Mouse (Mus musculus) kidney, embryonic 15.5 days (tissue): ENCODE measurements at regions not wholly inside any gene's neighbourhood (a gene's known extent, or its start where the extent isn't known, plus 50 kb on each side); places are given as distances from the start of the nearest gene placed in this dataset.

Experiments
- ATAC-seq: fragments of 200-750 bp; cut with Nextera tagmentation; replicated peaks from 2 replicates; pipeline ENCODE4 v1.8.0; 2017; ENCODE audit warnings: moderate TSS enrichment; ENCODE audit not compliant: low FRiP score
- H3K27ac ChIP-seq: fragments of 300-500 bp; sonication (generic); 2 replicates; pipeline ENCODE4 v1.5.1; 2015; ENCODE audit warnings: mild to moderate bottlenecking, inconsistent platforms
- H3K27me3 ChIP-seq: fragments of 300-500 bp; sonication (generic); 2 replicates; pipeline ENCODE4 v1.6.1; 2015; ENCODE audit warnings: inconsistent platforms
- H3K36me3 ChIP-seq: fragments of 300-500 bp; sonication (generic); 2 replicates; pipeline ENCODE4 v1.6.1; 2015; ENCODE audit warnings: inconsistent platforms
- H3K4me1 ChIP-seq: fragments of 300-500 bp; sonication (generic); 2 replicates; pipeline ENCODE4 v1.6.1; 2015; ENCODE audit warnings: inconsistent platforms
- H3K4me2 ChIP-seq: fragments of 300-500 bp; sonication (generic); 2 replicates; pipeline ENCODE4 v1.6.1; 2015; ENCODE audit warnings: moderate library complexity, mild to moderate bottlenecking, inconsistent platforms
- H3K4me3 ChIP-seq: fragments of 300-500 bp; sonication (generic); replicated peaks from 2 replicates; pipeline ENCODE4 v1.5.1; 2015; ENCODE audit warnings: mild to moderate bottlenecking, inconsistent platforms
- H3K9ac ChIP-seq: fragments of 300-500 bp; sonication (generic); 2 replicates; pipeline ENCODE4 v1.6.1; 2015; ENCODE audit warnings: mild to moderate bottlenecking, inconsistent platforms
- H3K9me3 ChIP-seq: fragments of 300-500 bp; sonication (generic); replicated peaks from 2 replicates; pipeline ENCODE4 v1.6.1; 2016; ENCODE audit warnings: inconsistent platforms
- WGBS: fragments of 180-500 bp; shearing (Covaris S2); methylation state at CpG from one replicate; pipeline ENCODE4 v1.1.7; 2015; ENCODE audit warnings: mixed read lengths; 5-methylcytosine and 5-hydroxymethylcytosine counted together

- 63% methylated on average over 4 of the region's 4 CpGs for WGBS
- no peak overlapping the region for H3K9ac ChIP-seq
- H3K4me3 ChIP-seq, result no peak overlapping the region
- no peak for ATAC-seq
- H3K27ac ChIP-seq, result no peak overlapping the region
- H3K4me2 ChIP-seq, result no peak overlapping the region
- no peaks in the 10 kb centered on the region for H3K9me3 ChIP-seq
- H3K36me3 ChIP-seq, result no peaks in the 10 kb centered on the region
- H3K27me3 ChIP-seq, result no peaks in the 10 kb centered on the region
- no peaks in the 10 kb centered on the region for H3K4me1 ChIP-seq
These were observed 948.6 kb downstream of the Synb start for GRCm38 (mm10) chr14:68345527-68345926.

GRCm38 (mm10) chr14:68344715-68345114 is 949.4 kb downstream of the Synb start:
- WGBS, result 70% methylated on average over 3 of the region's 3 CpGs
- Histone ChIP-seq H3K4me2 (no peak overlapping the region), H3K36me3 (no peaks in the 10 kb centered on the region), H3K9me3 (no peaks in the 10 kb centered on the region), H3K9ac (no peak overlapping the region), H3K27ac (no peak overlapping the region), H3K4me1 (no peaks in the 10 kb centered on the region), H3K4me3 (no peak overlapping the region), H3K27me3 (no peaks in the 10 kb centered on the region)
- no peak for ATAC-seq

GRCm38 (mm10) chr14:68338440-68338839 is 955.7 kb downstream of the Synb start:
- no peak for ATAC-seq
- H3K9ac ChIP-seq, result no peak overlapping the region
- no peaks in the 10 kb centered on the region for H3K27me3 ChIP-seq
- no peak overlapping the region for H3K27ac ChIP-seq
- no peaks in the 10 kb centered on the region for H3K9me3 ChIP-seq
- H3K4me2 ChIP-seq, result no peak overlapping the region
- no peaks in the 10 kb centered on the region for H3K36me3 ChIP-seq
- H3K4me3 ChIP-seq, result no peak overlapping the region
- WGBS, result 36% methylated on average over 5 of the region's 5 CpGs
- H3K4me1 ChIP-seq, result no peaks in the 10 kb centered on the region

- Histone ChIP-seq H3K9ac (no peak overlapping the region), H3K36me3 (no peaks in the 10 kb centered on the region), H3K4me3 (no peak overlapping the region), H3K27ac (no peak overlapping the region), H3K4me2 (no peak overlapping the region), H3K9me3 (no peaks in the 10 kb centered on the region), H3K27me3 (no peaks in the 10 kb centered on the region), H3K4me1 (no peaks in the 10 kb centered on the region)
- no peak for ATAC-seq
- WGBS, result 78% methylated on average over 1 of the region's 1 CpGs
These were observed 969.0 kb downstream of the Synb start for GRCm38 (mm10) chr14:68325061-68325460.

GRCm38 (mm10) chr14:68323008-68323407 is 971.1 kb downstream of the Synb start:
- 47% methylated on average over 6 of the region's 6 CpGs for WGBS
- H3K4me2 ChIP-seq, result no peak overlapping the region
- H3K9me3 ChIP-seq, result no peaks in the 10 kb centered on the region
- H3K27me3 ChIP-seq, result no peaks in the 10 kb centered on the region
- H3K4me1 ChIP-seq, result no peaks in the 10 kb centered on the region
- no peaks in the 10 kb centered on the region for H3K36me3 ChIP-seq
- peak; percentile 58; the same call in 1 of the 2 replicates for ATAC-seq
- 0 out of 2 replicates have a peak overlapping the region, but pooled peaks have one; percentile 9 for H3K27ac ChIP-seq
- H3K9ac ChIP-seq, result no peak overlapping the region
- H3K4me3 ChIP-seq, result no peak overlapping the region

- no peak overlapping the region for H3K4me3 ChIP-seq
- 90% methylated on average over 2 of the region's 2 CpGs for WGBS
- no peak for ATAC-seq
These were observed 986.0 kb downstream of the Synb start for GRCm38 (mm10) chr14:68307973-68308660.

GRCm38 (mm10) chr14:68305166-68305565 is 988.9 kb downstream of the Synb start:
- WGBS, result 82% methylated on average over 8 of the region's 8 CpGs

More at GRCm38 (mm10) chr14:68307973-68308660, 986.0 kb downstream of the Synb start:
- Histone ChIP-seq H3K4me2 (no peak overlapping the region), H3K9me3 (no peaks in the 10 kb centered on the region), H3K36me3 (no peaks in the 10 kb centered on the region), H3K27ac (no peak overlapping the region), H3K4me1 (no peaks in the 10 kb centered on the region), H3K9ac (no peak overlapping the region), H3K27me3 (no peaks in the 10 kb centered on the region)

GRCm38 (mm10) chr14:68301710-68302109 is 992.4 kb downstream of the Synb start:
- WGBS, result 37% methylated on average over 4 of the region's 4 CpGs
- no peaks in the 10 kb centered on the region for H3K36me3 ChIP-seq
- H3K4me2 ChIP-seq, result no peak overlapping the region
- no peak overlapping the region for H3K27ac ChIP-seq
- no peaks in the 10 kb centered on the region for H3K9me3 ChIP-seq
- no peaks in the 10 kb centered on the region for H3K27me3 ChIP-seq
- no peak for ATAC-seq
- H3K9ac ChIP-seq, result no peak overlapping the region
- H3K4me1 ChIP-seq, result no peaks in the 10 kb centered on the region
- no peak overlapping the region for H3K4me3 ChIP-seq

More at GRCm38 (mm10) chr14:68305166-68305565, 988.9 kb downstream of the Synb start:
- H3K4me1 ChIP-seq, result no peaks in the 10 kb centered on the region
- H3K36me3 ChIP-seq, result no peaks in the 10 kb centered on the region
- ATAC-seq, result no peak
- H3K27ac ChIP-seq, result no peak overlapping the region
- no peak overlapping the region for H3K4me3 ChIP-seq
- H3K9ac ChIP-seq, result no peak overlapping the region
- H3K9me3 ChIP-seq, result no peaks in the 10 kb centered on the region
- no peaks in the 10 kb centered on the region for H3K27me3 ChIP-seq
- no peak overlapping the region for H3K4me2 ChIP-seq

GRCm38 (mm10) chr14:68285546-68285945 is 1008.6 kb downstream of the Synb start:
- no peaks in the 10 kb centered on the region for H3K36me3 ChIP-seq
- H3K4me2 ChIP-seq, result no peak overlapping the region
- ATAC-seq, result no peak
- no peaks in the 10 kb centered on the region for H3K4me1 ChIP-seq
- no peaks in the 10 kb centered on the region for H3K27me3 ChIP-seq
- H3K9ac ChIP-seq, result no peak overlapping the region
- no peaks in the 10 kb centered on the region for H3K9me3 ChIP-seq
- H3K4me3 ChIP-seq, result no peak overlapping the region
- 70% methylated on average over 3 of the region's 3 CpGs for WGBS
- no peak overlapping the region for H3K27ac ChIP-seq

GRCm38 (mm10) chr14:68261436-68261835 is 1032.7 kb downstream of the Synb start:
- Histone ChIP-seq H3K4me3 (no peak overlapping the region), H3K9me3 (no peaks in the 10 kb centered on the region), H3K4me2 (no peak overlapping the region), H3K9ac (no peak overlapping the region), H3K27me3 (no peaks in the 10 kb centered on the region), H3K4me1 (no peaks in the 10 kb centered on the region), H3K27ac (no peak overlapping the region), H3K36me3 (no peaks in the 10 kb centered on the region)
- ATAC-seq, result no peak
- 63% methylated on average over 3 of the region's 3 CpGs for WGBS

GRCm38 (mm10) chr14:68246966-68247365 is 1047.1 kb downstream of the Synb start:
- H3K27me3 ChIP-seq, result no peaks in the 10 kb centered on the region
- no peak for ATAC-seq
- H3K4me3 ChIP-seq, result no peak overlapping the region
- H3K36me3 ChIP-seq, result no peaks in the 10 kb centered on the region
- WGBS, result 88% methylated on average over 2 of the region's 2 CpGs
- H3K9ac ChIP-seq, result no peak overlapping the region
- no peak overlapping the region for H3K27ac ChIP-seq
- no peaks in the 10 kb centered on the region for H3K4me1 ChIP-seq
- H3K9me3 ChIP-seq, result no peaks in the 10 kb centered on the region
- no peak overlapping the region for H3K4me2 ChIP-seq

GRCm38 (mm10) chr14:68240146-68240545 is 1054.0 kb downstream of the Synb start:
- Histone ChIP-seq H3K9ac (no peak overlapping the region), H3K4me3 (no peak overlapping the region), H3K4me2 (no peak overlapping the region), H3K4me1 (no peaks in the 10 kb centered on the region), H3K27me3 (no peaks in the 10 kb centered on the region), H3K36me3 (no peaks in the 10 kb centered on the region), H3K9me3 (no peaks in the 10 kb centered on the region), H3K27ac (no peak overlapping the region)
- WGBS, result 86% methylated on average over 7 of the region's 7 CpGs
- ATAC-seq, result no peak

GRCm38 (mm10) chr14:68224152-68224551 is 1069.9 kb downstream of the Synb start:
- no peaks in the 10 kb centered on the region for H3K4me1 ChIP-seq
- ATAC-seq, result no peak
- H3K27me3 ChIP-seq, result no peaks in the 10 kb centered on the region
- H3K36me3 ChIP-seq, result no peaks in the 10 kb centered on the region
- no peak overlapping the region for H3K9ac ChIP-seq
- WGBS, result 88% methylated on average over 3 of the region's 3 CpGs
- no peak overlapping the region for H3K4me3 ChIP-seq
- no peak overlapping the region for H3K27ac ChIP-seq
- no peaks in the 10 kb centered on the region for H3K9me3 ChIP-seq
- no peak overlapping the region for H3K4me2 ChIP-seq
